Mouse (Mus musculus) A20 (cell line): ENCODE data around the gene Tigit.
A peak's percentile ranks its signal among the peaks of the same experiment; 100 is the strongest.

ENCODE experiments used
- DNase-seq: peaks from one replicate; pipeline ENCODE4 v3.0.0-alpha.2; 2011; ENCODE audit warnings: low read depth, low spot score

Gene Tigit

DNA sequence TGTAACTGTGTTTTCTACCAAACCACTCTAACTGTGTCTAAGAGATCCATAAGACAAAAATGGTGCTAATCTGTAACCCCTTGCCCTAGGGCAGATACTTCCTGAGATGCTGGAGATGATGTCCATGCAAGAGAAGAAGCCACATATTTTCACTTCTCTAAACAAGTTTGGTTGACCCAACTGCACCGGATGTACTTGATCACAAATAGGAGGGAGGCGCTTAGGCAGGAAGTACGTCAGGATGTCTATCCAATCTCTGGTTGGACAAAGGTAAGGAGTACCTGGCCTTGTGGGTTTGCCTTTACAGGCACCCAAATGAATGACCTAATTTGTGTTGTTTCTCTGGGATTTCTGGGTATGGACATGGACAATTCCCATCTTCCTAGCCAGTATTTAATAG is 4.3 kb upstream of the Tigit start:
- no peak for DNase-seq

DNA sequence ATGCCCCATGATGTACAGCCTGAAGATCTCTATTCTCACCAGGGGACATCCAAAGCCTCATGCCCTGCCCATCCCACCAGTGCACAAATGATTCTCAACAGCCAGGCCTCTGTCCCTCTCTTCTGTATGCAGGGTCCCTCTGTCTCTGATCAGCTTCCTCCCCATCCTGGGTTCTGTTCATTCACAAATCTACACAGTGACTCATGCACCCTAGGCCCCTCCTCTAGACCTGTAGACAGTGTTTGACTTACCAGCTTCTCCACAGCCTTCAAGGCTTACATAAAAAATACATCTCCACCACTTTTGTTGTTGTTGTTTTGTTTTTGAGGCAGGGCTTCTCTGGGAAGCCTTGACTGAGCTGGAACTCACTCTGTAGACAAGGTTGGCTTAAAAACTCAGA is 915 bp upstream of the Tigit start:
- no peak for DNase-seq

DNA sequence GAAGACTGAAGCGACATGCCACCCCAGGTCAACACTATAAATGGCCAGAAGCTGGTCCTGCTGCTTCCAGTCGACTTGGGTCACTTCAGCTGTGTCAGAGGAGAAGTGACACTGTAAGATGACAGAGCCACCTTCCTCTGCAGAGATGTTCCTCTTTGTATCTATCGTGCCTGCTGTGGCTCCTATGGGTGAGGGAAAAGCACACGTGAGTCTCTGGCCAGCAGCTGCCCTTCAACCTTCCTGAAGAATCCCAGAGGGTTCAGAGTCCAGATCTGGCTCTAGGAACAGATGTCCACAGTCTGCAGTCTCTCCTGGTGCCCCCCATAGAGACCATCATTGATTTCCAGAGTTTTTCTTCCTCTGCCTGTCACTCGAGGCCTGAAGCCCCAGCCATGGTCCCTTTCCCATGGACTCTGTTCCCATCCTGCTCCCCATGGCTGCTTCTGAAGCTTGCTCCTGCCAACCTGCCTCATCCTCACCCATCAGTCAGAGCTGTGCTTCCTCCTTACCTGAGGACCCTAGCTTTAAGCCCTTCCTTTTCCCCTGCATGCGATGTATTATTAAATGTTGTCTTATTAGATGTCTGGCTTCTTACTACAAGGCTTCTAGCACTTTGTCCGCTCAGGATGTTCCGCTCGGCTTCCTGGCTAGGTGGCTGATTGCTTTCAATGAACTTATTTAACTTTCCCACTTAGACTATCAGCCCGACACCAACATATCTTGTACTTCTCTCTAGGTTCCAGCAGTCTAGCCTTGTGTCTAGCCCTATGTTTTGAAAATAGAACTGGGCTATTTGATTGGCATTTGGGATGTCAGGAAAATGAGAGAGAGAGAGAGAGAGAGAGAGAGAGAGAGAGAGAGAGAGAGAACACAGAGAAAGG is 1.6 kb downstream of the Tigit start:
- no peak for DNase-seq

DNA sequence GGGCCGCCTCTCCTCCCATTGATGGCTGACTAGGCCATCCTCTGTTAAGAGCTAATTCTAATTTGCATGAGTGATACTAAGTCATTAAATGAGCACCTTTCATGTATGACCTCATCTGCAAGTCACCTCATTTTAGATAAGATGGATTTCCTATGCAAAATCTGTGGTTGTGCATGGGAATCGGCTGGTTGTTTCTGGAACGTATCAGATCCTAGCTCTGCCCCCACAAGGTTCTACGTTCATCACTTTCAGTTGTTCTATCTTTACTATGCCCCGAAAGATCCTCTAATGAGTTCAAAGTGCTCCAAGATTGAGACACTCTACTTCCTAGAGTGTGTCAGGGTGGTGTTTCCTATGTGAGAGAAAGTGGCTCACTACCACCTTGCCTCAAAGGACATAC is 2.4 kb downstream of the Tigit start:
- no peak for DNase-seq

DNA sequence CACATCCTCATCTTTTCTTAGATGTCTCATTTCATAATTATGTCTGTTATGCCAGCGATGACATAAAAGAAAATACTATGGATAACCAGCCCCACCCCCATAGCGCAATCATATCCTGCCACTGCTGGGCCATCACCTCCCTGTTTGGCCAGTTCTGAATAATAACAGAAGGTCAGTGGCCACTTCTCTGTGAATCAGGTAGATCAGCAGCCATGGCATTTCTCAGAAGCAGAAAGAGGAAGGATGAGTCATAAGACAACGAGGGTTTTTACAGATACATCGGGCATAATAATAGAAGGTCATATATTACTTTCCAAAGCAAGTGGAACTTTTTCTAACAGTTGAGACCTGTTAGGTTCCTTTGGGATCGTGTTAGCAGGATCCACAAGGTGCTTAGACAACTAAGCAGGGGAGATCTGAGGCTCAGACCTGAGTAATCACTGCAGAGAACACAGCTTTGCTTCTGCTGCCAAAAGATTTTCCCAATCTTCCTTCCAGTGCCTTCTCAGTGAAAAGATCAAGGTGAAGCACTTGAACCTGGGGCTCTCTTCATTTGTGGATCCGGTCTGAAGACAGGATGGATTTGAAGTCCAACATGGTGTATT is 8.7 kb downstream of the Tigit start:
- DNase-seq: peak; percentile 84

DNA sequence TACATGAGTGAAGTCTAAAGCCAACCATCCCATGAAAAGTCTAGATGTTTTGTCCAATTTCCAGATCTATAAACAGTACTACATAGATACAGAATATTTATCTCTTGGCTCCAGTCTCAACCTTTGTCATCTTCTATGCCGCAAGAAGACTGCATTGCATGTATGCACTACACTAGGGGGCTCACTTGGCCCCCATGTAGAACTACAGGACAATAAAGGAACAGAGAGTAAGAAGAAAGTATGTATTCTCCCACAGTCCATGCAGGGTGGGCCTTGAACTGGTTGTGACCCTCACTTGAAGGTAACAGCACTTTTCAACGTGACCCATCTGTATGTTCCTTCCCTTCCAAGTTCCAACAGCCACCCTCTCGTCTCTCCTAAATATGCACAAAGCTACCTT is 9.7 kb downstream of the Tigit start:
- DNase-seq: peak; percentile 41

DNA sequence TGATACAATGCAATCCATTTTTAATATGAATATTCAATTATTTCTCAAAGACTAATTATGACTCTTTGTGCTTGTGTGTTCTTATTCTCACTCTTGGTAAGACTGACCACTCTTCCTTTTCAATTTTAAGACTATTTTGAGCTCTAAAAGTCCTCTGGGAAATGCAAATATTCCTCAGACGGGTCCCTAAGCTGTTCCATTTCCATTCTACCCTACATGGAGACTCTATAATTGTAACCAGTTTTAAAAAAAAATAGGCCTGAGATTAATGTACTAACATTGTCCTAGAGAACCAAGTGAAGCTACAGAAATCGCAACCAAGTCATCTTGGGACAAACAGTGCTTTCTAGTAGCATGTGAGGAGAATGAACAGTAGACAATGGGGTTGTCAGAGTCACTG is 10.7 kb downstream of the Tigit start:
- no peak for DNase-seq

DNA sequence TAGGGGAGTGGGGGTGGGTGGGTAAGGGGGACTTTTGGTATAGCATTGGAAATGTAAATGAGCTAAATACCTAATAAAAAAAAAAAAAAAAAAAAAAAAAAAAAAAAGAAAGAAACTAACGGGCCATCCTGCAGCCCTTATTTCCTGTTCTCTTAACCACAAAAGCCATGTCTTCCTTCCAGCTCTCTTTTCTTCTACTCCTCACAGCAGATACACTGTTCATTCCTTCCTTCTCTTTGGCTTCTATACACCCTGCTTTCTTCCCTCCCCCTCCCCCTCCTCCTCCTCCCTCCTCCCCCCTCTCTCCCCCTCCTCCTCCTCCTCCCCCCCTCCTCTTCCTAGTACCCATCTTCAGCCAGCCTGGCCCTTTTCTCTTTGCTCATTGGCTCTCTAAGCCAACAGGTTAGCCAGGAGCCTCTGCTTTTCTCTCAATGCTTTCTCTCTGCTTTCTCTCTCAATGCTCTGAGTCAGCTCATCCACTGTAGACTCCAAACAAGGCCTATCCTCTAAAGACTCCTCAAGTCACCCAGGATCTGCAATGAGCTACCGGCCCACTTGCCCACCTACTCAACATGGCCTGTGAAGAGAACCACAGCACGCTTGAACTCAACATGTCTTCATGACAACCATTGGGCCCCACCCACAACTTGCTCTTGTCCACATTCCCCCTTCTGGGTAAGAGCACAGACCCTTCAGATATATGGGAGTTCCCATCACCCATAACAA is 13.4 kb downstream of the Tigit start:
- DNase-seq: no peak

DNA sequence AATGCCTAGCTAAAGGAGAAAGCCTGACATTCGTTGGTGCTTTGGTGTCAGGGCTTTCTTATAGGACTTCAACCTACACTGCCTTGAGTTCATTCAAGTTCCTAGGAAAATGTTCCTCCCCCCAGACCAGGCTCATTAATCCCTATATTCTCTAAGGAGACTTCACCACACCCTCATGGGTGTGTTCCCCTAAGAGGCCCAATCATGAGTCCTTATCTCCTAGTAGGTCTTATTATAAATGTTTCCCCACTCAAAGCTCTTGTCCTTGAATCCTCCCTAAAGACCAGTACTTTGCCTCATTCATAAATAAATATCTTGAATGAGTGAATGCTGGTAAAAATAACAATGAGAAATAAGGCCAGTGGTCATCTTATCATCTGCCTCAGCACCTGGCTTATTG is 16.3 kb downstream of the Tigit start:
- no peak for DNase-seq

DNA sequence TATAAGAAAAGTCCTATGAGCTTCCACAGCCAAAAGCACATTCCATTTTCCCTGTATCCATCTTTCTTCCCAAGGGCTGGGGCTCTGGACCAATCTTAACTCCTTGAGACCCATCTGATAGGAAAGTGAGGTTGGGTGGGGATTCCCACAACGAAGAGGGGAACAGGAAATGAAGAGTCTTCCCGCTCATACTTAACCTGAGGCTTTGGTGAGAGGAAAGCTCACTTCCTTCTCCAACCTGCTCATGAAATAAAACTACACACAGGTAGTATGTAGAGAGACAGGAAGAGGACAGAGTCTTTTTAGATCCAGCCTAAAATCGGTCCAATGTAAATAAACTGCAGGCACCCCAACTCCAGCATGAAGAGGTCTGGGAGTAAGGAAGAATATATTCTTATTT is 17.0 kb downstream of the Tigit start:
- DNase-seq: no peak

DNA sequence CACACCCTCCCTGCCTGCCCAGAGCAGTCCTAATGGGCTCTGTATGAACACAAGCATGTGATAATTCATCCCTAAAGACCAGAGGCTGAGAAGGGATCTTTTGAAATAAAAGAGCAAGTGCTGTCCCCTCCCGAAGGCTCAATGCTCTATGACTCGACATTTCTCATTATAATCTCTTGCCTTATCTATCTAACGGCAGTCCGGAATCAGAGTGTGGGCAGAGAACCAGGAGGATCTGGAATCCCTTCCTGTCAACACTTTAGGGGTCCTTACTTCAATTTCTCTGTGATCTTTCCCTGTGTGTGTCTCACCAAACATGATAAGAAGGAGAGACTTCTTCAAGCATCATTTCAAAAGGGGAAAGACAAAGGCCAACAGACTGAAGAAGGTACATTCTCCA is 18.1 kb downstream of the Tigit start:
- DNase-seq: no peak

DNA sequence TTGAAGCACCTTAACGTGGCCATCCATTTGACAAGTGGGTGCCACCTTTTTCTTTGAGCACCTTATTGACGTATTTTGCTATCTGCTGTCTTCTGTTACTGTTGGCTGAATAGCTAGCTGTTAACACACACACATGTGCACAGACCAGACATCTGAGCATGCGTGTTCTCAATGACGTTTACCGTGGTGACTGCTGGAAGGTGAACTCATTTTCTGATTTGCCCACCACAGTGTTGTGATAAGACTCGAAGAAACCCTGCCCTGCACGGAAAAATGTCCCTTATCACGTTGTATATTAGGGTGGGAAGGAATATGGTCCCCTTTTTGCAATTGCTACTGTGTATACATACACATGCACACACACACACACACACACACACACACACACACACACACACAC is 22.7 kb downstream of the Tigit start:
- DNase-seq: no peak

DNA sequence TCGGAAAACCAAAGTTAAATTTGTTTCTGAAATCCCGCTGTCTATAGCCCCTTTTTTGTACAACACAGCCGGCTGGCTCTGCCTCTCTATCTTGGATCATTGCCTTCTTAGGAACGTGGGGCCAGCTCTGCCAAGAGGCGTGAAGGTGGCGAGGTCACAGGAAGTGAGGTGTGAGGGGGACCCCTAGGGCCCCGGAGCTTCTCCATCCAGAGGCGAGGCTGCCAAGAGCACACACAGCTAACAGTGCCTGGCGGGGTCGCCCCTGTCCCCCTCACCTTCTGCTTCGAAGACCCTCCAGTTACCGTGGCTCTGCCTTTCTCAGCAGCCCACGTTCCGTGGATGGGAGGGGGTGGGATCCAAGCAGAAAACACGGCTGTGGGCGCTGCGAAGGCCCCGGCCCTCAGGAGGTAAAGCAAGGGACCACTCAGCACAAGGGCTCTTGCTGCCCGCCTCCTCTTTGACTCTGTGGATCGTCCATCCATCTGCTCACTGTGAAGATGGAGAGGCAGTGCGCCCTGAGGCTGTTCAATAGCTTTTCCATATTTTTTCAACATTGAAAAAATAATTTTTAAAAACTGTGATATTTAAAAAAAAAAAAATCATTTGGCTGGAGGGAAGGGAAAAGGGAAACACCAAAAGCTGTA is 25.4 kb downstream of the Tigit start:
- DNase-seq: no peak

DNA sequence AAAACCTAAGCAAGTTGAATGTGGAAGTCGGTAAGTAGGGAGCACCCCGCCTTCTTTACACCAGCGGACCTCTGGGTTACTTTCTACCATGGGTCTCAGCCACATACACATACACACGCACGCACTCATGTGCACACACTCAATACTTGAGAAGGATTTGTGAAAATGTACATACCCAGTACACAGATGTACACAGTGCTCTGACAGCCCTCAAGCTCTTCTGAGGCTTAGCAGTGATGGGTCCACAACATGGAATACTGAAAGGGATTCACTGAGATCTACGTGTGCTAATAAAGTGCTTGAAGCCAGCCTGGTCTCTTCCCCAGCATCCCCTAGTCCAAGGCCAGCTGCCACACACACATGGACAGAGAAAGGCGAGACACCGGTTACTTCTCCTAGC is 26.7 kb downstream of the Tigit start:
- no peak for DNase-seq

DNA sequence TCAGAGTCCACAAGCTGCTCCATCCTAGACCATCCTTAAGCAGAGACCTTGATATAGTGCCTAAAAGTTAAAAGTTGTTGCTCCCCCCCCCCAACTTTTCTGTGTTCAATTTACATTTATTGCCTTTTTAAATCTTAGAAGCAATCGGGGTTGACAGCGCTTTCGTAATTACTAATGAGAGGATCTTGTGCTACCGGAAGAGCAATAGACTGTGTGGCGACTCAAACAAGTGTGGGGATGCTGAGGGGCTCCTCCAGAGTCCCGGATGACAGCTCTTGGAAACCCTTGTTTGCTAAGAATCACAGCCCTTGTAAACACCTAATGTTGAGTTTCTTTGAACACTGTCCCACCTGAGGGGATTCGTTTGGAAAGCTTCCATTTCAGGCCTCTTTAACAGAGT is 29.9 kb downstream of the Tigit start:
- no peak for DNase-seq

DNA sequence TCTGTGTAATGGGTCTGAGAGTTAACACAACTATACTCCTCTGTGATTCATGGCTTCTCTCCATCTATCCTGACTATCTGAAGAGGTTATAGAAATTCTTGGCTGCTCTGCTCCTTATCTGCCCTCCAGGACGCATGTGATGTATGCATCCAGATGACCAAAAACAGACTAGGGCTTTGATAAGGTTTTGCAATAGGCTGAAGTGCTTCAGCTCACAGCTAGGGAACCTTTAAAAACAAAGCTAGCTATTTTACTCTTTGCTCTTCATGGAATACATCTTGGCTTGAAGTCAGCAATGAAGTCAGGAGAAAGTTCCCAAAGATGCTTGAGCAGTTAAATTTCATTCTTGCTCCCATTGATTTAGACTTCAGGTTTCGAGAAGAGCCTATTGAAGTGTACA is 32.2 kb downstream of the Tigit start:
- no peak for DNase-seq

DNA sequence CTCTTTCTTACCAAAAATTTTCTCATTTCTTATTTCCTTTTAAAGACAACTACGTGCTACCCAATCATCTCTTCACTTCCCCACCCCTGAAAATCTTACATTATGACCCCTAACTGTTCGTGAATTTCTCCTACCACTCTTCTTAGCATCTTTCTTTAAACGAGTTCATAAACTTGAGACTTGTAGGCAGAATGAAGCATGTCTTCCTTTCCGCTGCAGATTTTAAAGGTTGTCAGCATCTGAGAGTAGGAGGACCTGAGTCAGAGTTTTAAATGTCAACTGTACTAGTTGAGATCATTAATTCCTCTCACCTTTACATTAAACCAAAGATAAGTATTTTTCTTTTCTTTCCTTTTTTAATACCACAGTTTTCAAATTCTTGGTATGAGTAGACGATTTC is 35.3 kb downstream of the Tigit start:
- DNase-seq: no peak

DNA sequence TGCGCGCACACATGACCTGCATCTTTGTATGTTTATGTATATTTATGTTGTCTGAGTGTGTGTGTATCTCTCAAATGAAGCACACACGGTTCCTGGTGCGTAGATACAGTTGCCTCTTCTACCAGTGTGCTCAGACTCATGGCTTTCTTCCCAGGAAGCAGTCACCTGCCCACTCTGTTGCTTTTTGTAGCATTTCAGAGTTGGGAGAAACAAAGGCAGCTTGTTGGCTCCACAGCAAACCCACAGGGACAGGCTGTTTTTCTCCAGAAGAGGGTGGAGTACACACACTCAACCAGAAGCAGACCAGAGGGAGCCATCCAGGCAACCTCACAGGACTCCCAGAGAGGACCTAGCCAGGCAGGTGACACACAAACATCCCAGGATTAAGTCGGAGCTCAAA is 38.0 kb downstream of the Tigit start:
- DNase-seq: no peak

DNA sequence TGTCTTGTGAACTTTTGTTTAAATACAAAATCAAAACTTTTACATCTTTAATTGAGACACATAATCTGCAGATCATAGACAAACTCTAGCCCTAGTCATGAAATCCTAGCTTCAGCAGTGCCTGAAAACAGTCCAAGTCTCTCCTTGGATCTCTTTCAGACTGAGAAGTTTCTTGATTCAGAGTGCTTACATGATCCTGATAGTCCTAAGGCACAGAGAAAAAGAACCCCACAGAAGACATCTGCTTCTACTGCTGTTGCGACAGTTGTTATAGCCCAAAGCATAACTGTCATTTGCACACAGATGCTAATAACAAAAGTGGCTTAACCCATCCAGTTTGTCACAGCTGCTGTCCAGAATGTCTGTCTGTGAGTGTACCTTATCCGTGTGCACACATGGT is 38.7 kb downstream of the Tigit start:
- DNase-seq: no peak

DNA sequence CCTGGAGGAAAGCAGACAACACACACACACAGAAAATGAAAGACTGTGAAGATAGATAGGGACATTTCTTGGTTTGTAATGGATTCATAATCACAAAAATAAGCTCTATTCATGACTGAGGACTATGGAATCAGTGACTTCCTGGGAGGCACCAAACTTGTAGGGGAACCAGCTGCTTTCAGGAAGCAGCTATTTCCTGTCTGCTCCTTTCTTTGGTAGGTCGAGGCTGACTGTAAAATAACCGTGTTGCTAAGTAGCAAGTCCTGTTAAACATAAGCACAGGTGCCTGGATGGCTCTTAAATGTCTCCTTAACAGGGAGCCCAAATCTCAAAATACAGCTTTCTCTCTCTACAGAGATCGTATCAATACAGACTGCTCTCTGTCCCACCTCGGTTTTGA is 39.1 kb downstream of the Tigit start:
- DNase-seq: no peak

DNA sequence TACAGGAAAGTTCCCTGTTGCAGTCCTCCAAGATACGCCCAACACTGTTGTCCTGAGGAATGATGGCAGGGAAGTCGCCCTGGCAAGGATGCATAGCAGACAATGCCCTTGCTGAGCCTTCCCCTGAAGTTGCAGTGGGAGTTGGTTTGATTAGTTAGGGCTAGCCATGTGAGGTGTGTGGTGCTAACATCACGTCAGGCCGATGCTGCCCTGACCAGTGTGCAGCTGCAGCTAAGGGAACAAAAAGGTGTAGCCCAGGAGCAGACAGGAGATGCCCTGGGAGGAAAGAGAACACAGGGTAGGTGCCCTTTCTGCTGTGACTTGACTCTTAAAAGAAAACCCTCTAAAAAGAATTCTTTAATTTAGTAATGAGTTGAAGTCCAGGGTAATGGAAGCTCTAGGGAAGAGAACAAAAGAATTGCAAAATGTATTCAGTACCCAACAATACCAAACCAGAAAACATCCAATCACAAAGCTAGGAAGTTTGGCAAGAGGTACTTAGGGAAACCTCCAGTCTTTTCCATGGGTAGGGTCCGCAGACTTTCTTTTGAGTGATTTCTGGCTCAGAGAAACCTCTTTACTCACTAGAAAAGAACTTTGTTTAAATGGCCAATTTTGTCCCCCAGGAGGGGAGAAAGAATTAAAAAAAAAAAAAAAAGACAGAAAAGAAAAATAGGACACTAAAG is 40.5 kb downstream of the Tigit start:
- DNase-seq: no peak

DNA sequence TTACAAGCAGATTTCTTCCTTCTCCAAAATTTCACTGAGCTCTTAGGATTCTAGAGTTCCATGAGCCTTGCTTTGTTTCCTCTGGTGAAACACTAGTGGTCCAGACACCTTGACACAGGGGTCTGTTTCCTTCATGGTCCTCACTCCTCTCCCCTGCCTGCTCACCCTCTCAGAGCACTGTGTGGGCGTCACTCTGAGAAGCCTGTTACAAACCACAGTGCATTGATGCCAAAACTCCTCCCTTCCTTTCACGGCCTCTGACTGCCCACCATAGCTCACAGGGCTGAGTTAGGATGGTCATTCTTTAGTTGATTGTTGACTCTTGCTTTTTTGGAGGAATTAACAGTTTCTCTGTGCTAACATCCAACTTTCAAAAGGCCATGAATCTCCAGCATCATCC is 43.6 kb downstream of the Tigit start:
- DNase-seq: no peak
